Mouse (Mus musculus): Measurements from ENCODE around the gene Tfe3. TPM values are rescaled to one million over a fixed set of nuclear protein-coding genes. Genes with fewer than 3 reads are reported as not detected.
A peak's percentile ranks its signal among the peaks of the same experiment; 100 is the strongest.
"Not testable (repeated sequence)": the region's sequence is repeated elsewhere in the genome, so short reads cannot be mapped to it uniquely, and the experiment has no call there.

The Tfe3 gene
- polyA plus RNA-seq, 1 experiment from 2014 or later = 53.5 TPM

DNA sequence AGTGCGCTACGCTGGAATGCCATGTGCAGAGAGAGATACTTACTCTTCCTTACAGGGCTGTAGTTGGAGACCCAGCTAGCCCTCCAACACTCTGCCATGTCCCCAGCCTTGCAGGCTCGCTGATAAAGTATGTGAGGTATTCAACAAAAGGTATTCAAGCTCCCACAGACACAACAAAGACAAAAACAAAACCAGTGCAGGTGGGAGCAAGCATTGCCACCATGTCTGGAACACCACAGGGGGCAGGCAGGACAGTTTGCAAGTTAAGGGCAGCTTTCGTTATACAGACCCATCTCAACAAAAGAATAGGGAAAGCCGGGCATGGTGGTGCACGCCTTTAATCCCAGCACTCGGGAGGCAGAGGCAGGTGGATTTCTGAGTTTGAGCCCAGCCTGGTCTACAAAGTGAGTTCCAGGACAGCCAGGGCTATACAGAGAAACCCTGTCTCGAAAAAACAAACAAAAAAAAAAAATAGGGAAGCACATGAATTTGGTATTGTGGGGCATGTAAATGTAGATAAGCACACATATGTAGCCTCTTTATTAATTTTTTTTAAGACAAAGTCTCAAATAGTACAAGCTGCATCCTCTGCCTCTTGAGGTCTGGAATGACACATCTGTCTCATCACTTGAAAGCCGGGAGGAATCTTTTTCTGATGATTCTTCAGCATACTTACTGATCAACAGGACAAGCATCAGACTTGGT lies 13.3 kb downstream of the Tfe3 start:
- no peak for ATAC-seq
- ChIA-PET POLR2A (interaction anchor here (0.8 kb wide), 1 partner anchor 12 kb away, joined by 3 read pairs; no protein-coding TSS in a partner anchor), CTCF (interaction anchor here (1.1 to 1.7 kb wide), 2 partner anchors 8 to 21 kb away, joined by 3 to 5 read pairs; no protein-coding TSS in a partner anchor)
- in situ Hi-C loops (cut with MboI; ENCODE audit: low pct_unique_long_range_greater_than_20kb) = no loop called here
- no peak for DNase-seq (ENCODE audit: low read depth, low spot score)
- TF ChIP-seq CTCF (IDR thresholded peaks at IDR 0.05) = no peak
- peaks cover 3% of the 10 kb centered on the region for H3K27me3 ChIP-seq

- no peak for TF ChIP-seq CTCF (IDR thresholded peaks at IDR 0.05)
- ChIA-PET POLR2A (no interaction called here), CTCF (interaction anchor here (1.1 to 1.7 kb wide), 2 partner anchors 9 to 22 kb away, joined by 3 to 5 read pairs; no protein-coding TSS in a partner anchor)
- in situ Hi-C loops (cut with MboI; ENCODE audit: low pct_unique_long_range_greater_than_20kb) = no loop called here
- H3K27me3 ChIP-seq = peaks cover 3% of the 10 kb centered on the region
- no peak for ATAC-seq
- no peak for DNase-seq (ENCODE audit: low read depth, low spot score)
These were observed 14.1 kb downstream of the Tfe3 start for GRCm38 (mm10) chrX:7776329-7777082.

DNA sequence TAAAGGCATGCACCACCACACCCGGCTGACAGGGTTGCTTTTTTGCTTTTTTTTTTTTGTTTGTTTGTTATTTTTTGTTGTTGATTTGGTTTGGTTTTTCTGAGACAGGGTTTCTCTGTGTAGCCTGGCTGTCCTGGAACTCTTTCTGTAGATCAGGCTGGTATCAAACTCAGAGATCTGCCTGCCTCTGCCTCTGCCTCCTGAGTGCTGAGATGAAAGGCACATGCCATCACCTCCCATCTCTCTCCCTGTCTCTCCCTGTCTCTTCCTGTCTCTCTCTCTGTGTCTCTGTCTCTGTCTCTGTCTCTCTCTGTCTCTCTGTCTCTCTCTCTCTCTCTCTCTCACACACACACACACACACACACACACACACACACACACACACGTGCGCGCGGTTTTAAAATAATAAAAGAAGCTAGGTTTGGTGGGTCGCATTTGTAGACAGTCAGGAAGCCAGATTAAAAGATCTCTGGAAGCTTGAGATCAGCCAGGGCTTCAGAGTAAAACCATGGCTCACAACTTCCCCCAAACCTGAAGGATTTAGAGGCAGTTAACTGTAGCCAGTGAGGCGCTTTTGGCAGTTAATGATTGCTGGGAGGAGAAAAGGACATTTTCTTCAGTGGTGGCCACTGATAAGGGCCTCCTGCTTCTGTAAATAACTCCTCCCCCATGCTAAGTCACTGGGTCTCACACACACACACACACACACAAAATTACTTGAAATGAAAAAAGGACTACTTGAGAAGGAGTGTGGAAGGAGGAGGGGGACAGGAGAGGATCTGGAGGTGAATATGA lies 16.3 kb downstream of the Tfe3 start:
- DNase-seq (ENCODE audit: low read depth, low spot score) (no peak), ATAC-seq (no peak)
- peaks cover 3% of the 10 kb centered on the region for H3K27me3 ChIP-seq
- in situ Hi-C loops (cut with MboI; ENCODE audit: low pct_unique_long_range_greater_than_20kb) = no loop called here
- ChIA-PET POLR2A (interaction anchor here (0.7 to 0.9 kb wide), 2 partner anchors 14 to 29 kb away, joined by 4 to 5 read pairs; no protein-coding TSS in a partner anchor), CTCF (interaction anchor here (0.6 to 3.7 kb wide), 3 partner anchors 9 to 24 kb away, joined by 3 to 12 read pairs (median 4); partner anchors contain the start of gene Gripap1)
- no peak for TF ChIP-seq CTCF (IDR thresholded peaks at IDR 0.05)

DNA sequence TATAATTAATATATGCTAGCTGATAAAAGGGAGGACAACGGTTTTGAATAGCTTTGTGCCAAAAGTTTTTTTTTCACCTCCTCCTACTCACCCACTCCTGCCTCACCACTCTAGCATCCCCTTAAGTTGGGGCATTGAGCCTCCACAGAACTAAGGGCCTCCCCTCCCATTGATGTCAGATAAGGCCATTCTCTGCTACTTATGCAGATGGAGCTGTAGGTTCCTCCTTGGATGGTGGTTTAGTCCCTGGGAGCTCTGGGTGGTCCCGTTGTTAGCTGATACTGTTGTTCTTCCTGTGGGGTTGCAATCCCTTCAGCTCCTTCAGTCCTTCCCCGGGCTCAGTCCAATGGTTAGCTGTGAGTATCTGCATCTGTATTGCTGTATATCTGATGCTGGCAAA lies 16.9 kb downstream of the Tfe3 start:
- CTCF ChIA-PET = interaction anchor here (0.6 to 3.7 kb wide), 2 partner anchors 10 to 11 kb away, joined by 3 to 12 read pairs; partner anchors contain the start of gene Gripap1
- ATAC-seq (no peak), DNase-seq (ENCODE audit: low read depth, low spot score) (no peak)
- POLR2A ChIA-PET = no interaction called here
- in situ Hi-C loops (cut with MboI; ENCODE audit: low pct_unique_long_range_greater_than_20kb) = no loop called here
- TF ChIP-seq CTCF (IDR thresholded peaks at IDR 0.05) = no peak
- H3K27me3 ChIP-seq = peaks cover 6% of the 10 kb centered on the region

GRCm38 (mm10) chrX:7782603-7783092 lies 20.3 kb downstream of the Tfe3 start:
- POLR2A ChIA-PET = no interaction called here
- DNase-seq (ENCODE audit: low read depth, low spot score) = no peak
- CTCF ChIA-PET = no interaction called here
- no peak for TF ChIP-seq CTCF (IDR thresholded peaks at IDR 0.05)
- in situ Hi-C loops (cut with MboI; ENCODE audit: low pct_unique_long_range_greater_than_20kb) = no loop called here
- no peak for ATAC-seq
- H3K27me3 ChIP-seq = peaks cover 5% of the 10 kb centered on the region

GRCm38 (mm10) chrX:7789542-7790136 lies 27.3 kb downstream of the Tfe3 start, which contains the start of gene Gripap1:
Gene Gripap1, plus strand, starts transcription at chrX:7789765.
- H3K27me3 ChIP-seq = peaks cover 6% of the 10 kb centered on the region
- DNase-seq (ENCODE audit: low read depth, low spot score) = peak; percentile 58
- TF ChIP-seq CTCF (IDR thresholded peaks at IDR 0.05) = no peak
- POLR2A ChIA-PET = no interaction called here
- ATAC-seq = peak; percentile 62
- CTCF ChIA-PET = interaction anchor here (2.2 kb wide), 1 partner anchor 10 kb away, joined by 12 read pairs; no protein-coding TSS in a partner anchor
- in situ Hi-C loops (cut with MboI; ENCODE audit: low pct_unique_long_range_greater_than_20kb) = no loop called here

DNA sequence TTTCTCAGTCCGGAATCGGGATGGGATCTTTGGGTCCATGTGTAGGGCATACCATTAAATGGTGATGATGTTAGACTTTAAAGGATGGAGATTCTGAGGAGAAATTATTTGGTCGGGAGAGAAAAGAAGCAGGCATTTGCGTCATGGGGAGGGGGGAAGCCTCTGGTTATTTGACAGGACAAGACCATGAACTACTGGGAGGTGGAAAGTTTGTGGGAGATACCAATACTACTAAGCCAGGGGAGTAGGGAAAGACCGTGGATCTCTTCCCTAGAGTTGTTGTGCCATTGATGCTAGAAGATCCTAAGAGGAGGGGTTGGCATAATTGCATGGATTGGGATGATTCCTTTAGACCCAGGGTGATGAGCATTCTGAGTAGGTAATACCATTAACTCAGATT lies 27.9 kb downstream of the Tfe3 start:
- no peak for TF ChIP-seq CTCF (IDR thresholded peaks at IDR 0.05)
- ChIA-PET POLR2A (no interaction called here), CTCF (interaction anchor here (2.2 kb wide), 1 partner anchor 11 kb away, joined by 12 read pairs; no protein-coding TSS in a partner anchor)
- in situ Hi-C loops (cut with MboI; ENCODE audit: low pct_unique_long_range_greater_than_20kb) = no loop called here
- ATAC-seq = no peak
- H3K27me3 ChIP-seq = peaks cover 6% of the 10 kb centered on the region
- DNase-seq (ENCODE audit: low read depth, low spot score) = no peak

DNA sequence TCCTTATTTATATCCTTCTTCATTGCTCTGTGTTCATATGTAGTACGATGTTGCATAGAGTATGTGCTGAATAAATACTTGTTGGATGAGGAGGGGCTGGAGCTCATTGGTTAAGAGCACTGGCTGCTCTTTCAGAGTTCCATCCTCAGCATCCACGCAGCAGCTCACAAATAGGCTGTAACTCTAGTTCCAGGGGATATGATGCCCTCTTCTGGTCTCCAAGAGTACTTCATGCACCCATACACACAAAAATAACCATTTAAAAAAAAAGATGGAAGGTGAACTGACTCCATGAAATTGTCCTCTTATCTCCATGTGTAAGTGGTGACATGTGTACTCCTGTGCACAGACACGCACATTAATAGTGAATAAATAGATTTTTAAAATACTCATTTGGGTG lies 31.0 kb downstream of the Tfe3 start:
- DNase-seq (ENCODE audit: low read depth, low spot score) (no peak), ATAC-seq (no peak)
- TF ChIP-seq CTCF (IDR thresholded peaks at IDR 0.05) = peak; percentile 54
- H3K27me3 ChIP-seq = peaks cover 6% of the 10 kb centered on the region
- CTCF ChIA-PET = interaction anchor here (1.4 kb wide), 2 partner anchors 37 to 65 kb away, joined by 3 read pairs; partner anchors contain the start of gene Praf2
- POLR2A ChIA-PET = interaction anchor here (1.2 kb wide), 1 partner anchor 15 kb away, joined by 4 read pairs; no protein-coding TSS in a partner anchor
- in situ Hi-C loops (cut with MboI; ENCODE audit: low pct_unique_long_range_greater_than_20kb) = no loop called here

DNA sequence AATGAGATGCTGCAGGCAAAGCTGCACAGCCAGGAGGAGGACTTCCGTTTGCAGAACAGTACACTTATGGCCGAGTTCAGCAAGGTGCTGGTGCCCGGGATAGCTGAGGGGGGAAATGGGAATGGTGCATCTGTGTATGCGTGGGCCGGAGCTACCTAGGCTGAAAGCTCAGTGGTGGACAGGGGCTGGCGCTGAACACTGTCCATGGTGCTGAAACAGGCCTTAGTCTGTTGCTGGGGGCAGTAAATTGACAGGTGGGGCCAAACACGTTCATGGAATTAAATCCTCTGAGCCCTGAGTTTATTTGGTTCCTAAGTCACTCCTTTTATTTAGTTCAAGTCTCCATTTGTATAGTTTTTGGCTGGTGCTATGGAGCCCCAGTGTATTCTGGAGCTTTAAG lies 32.7 kb downstream of the Tfe3 start:
- in situ Hi-C loops (cut with MboI; ENCODE audit: low pct_unique_long_range_greater_than_20kb) = no loop called here
- ChIA-PET CTCF (no interaction called here), POLR2A (no interaction called here)
- DNase-seq (ENCODE audit: low read depth, low spot score) (no peak), ATAC-seq (no peak)
- no peaks in the 10 kb centered on the region for H3K27me3 ChIP-seq
- no peak for TF ChIP-seq CTCF (IDR thresholded peaks at IDR 0.05)

GRCm38 (mm10) chrX:7797327-7797726 lies 35.0 kb downstream of the Tfe3 start:
- no peak for ATAC-seq
- ChIA-PET POLR2A (no interaction called here), CTCF (no interaction called here)
- in situ Hi-C loops (cut with MboI; ENCODE audit: low pct_unique_long_range_greater_than_20kb) = no loop called here
- H3K27me3 ChIP-seq = no peaks in the 10 kb centered on the region
- no peak for DNase-seq (ENCODE audit: low read depth, low spot score)
- peak; percentile 24 for TF ChIP-seq CTCF (IDR thresholded peaks at IDR 0.05)

DNA sequence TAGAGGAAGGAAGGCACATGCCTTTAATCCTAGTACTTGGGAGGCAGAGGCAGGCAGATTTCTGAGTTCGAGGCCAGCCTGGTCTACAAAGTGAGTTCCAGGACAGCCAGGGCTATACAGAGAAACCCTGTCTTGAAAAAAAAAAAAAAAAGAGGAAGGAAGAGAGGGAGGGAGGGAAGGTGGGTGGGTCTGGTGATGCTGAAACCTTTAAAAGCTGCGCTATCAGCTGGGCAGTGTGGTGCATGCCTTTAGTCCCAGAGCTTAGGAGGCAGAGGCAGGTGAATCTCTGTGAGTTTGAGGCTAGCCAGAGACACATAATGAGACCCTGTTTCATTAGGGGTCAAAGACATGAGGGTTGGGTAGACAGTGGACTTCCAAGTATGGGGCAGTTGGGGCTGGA lies 39.8 kb downstream of the Tfe3 start:
- in situ Hi-C loops (cut with MboI; ENCODE audit: low pct_unique_long_range_greater_than_20kb); H3K27me3 ChIP-seq; ATAC-seq; CTCF ChIA-PET; POLR2A ChIA-PET; DNase-seq (ENCODE audit: low read depth, low spot score): not testable (repeated sequence)

DNA sequence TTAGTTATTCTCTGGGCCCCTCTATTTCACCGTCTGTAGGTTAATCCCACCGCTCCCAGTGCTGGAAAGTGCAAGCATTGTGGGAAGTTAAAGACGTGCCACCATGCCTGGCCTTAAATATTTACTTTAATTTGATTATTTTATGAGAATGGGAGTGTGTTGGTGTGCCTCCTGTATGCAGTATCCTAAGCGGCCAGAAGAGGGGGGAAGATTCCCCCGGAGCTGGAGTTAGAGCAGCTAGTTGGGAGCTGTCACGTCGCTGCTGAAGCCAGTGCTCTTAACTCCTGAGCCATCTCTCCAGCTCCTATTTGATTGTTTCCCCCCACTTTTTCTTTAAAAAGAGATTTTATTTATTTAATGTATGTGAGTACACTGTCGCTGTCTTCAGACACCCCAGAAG lies 52.7 kb downstream of the Tfe3 start:
- CTCF ChIA-PET; in situ Hi-C loops (cut with MboI; ENCODE audit: low pct_unique_long_range_greater_than_20kb); ATAC-seq; DNase-seq (ENCODE audit: low read depth, low spot score); POLR2A ChIA-PET: not testable (repeated sequence)
- H3K27me3 ChIP-seq = peaks cover 12% of the 10 kb centered on the region
